Mouse (Mus musculus) liver, postnatal 0 days (tissue): Measurements from ENCODE around the gene 4933402D24Rik. TPM values are rescaled to one million over a fixed set of nuclear protein-coding genes. Genes with fewer than 3 reads are reported as not detected.

Experiments
- ATAC-seq: fragments of 200-750 bp; cut with Nextera tagmentation; 2 replicates; pipeline ENCODE4 v1.8.0; 2017; ENCODE audit warnings: mild to moderate bottlenecking, moderate library complexity
- DNase-seq: peaks from one replicate; pipeline ENCODE4 v3.0.0-alpha.2; 2016
- H3K27ac ChIP-seq: fragments of 300-500 bp; sonication (generic); 2 replicates; pipeline ENCODE4 v1.5.1; 2014; ENCODE audit warnings: antibody characterized with exemption, moderate library complexity, mild to moderate bottlenecking, low read depth
- H3K27me3 ChIP-seq: fragments of 300-500 bp; sonication (generic); 2 replicates; pipeline ENCODE4 v1.6.1; 2014; ENCODE audit warnings: low read length, control low read depth, mixed read lengths; ENCODE audit not compliant: insufficient read depth
- H3K36me3 ChIP-seq: fragments of 300-500 bp; sonication (generic); replicated peaks from 2 replicates; pipeline ENCODE4 v1.6.1; 2014; ENCODE audit warnings: mild to moderate bottlenecking, control low read depth, low read length, moderate library complexity, mixed read lengths; ENCODE audit not compliant: insufficient read depth
- H3K4me1 ChIP-seq: fragments of 300-500 bp; sonication (generic); 2 replicates; pipeline ENCODE4 v1.6.1; 2014; ENCODE audit warnings: antibody characterized with exemption, mild to moderate bottlenecking, control low read depth; ENCODE audit not compliant: insufficient read depth
- H3K4me2 ChIP-seq: fragments of 300-500 bp; sonication (generic); 2 replicates; pipeline ENCODE4 v1.6.1; 2014; ENCODE audit warnings: low read depth, mild to moderate bottlenecking, low read length, moderate library complexity, mixed read lengths
- H3K4me3 ChIP-seq: fragments of 300-500 bp; sonication (generic); 2 replicates; pipeline ENCODE4 v1.5.1; 2014; ENCODE audit warnings: low read depth, low read length
- H3K9ac ChIP-seq: fragments of 300-500 bp; sonication (generic); replicated peaks from 2 replicates; pipeline ENCODE4 v1.6.1; 2014; ENCODE audit warnings: mild to moderate bottlenecking, moderate library complexity
- H3K9me3 ChIP-seq: fragments of 300-500 bp; sonication (generic); 2 replicates; pipeline ENCODE4 v1.6.1; 2016; ENCODE audit warnings: mild to moderate bottlenecking, control low read depth, low read length, mixed read lengths
- CTCF ChIP-seq: sonication (generic); IDR thresholded peaks from 2 replicates; pipeline ENCODE4 v1.5.1; 2016; ENCODE audit warnings: antibody characterized with exemption, low read depth
- EP300 ChIP-seq: IDR thresholded peaks from 2 replicates; pipeline ENCODE4 v1.6.1; 2016; ENCODE audit warnings: antibody characterized with exemption, low read depth, mild to moderate bottlenecking
- WGBS: fragments of 180-500 bp; shearing (Covaris S2); extraction: QIAGEN DNeasy Blood & Tissue Kit; methylation state at CpG from one replicate; pipeline ENCODE4 v1.1.7; 2014; ENCODE audit not compliant: insufficient replicate concordance; 5-methylcytosine and 5-hydroxymethylcytosine counted together
- polyA plus RNA-seq: library from polyadenylated mRNA; unstranded; fragments of >200 nt; fragmentation: Nextera tagmentation; extraction: Ambion mirVana; gene quantifications from 2 replicates; pipeline ENCODE4 v1.2.1, GENCODE M21; 2015

Gene 4933402D24Rik
- polyA plus RNA-seq: not detected in 2 replicates

DNA sequence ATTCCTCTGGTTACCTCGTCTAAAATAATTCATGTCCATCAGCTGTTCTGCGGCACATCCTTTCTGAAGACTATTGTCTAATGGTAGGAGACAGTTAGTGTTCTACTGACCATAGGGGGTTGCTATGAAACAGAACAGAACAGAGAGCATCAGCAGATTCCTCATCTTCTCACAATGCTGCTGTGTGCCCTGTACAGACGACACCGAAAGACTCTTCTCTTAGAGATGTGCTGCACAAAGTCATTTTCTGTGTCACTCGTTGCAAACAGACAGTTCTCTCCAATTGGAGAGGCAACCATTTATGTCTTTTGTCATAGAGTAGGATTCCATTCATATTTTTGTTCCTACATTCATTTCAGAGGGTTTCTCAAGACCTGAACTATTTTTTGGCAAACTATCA is at the start of gene 4933402D24Rik:
Gene 4933402D24Rik, minus strand, starts transcription at position 101 of the 400 bp plus-strand sequence.
- DNase-seq: no peak
- H3K4me3 ChIP-seq: no peak within 1 kb of the TSS
- no peak within 1 kb of the TSS for H3K4me2 ChIP-seq
- TF ChIP-seq EP300 (no peak), CTCF (no peak)
- H3K27ac ChIP-seq: no peak within 1 kb of the TSS
- no peaks in the 10 kb centered on the region for H3K4me1 ChIP-seq
- H3K36me3 ChIP-seq: no peaks in the 10 kb centered on the region
- H3K27me3 ChIP-seq: no peaks in the 10 kb centered on the region
- WGBS: 73% methylated on average over 5 of the region's 5 CpGs
- ATAC-seq: no peak
- no peak within 1 kb of the TSS for H3K9ac ChIP-seq
- no peaks in the 10 kb centered on the region for H3K9me3 ChIP-seq

DNA sequence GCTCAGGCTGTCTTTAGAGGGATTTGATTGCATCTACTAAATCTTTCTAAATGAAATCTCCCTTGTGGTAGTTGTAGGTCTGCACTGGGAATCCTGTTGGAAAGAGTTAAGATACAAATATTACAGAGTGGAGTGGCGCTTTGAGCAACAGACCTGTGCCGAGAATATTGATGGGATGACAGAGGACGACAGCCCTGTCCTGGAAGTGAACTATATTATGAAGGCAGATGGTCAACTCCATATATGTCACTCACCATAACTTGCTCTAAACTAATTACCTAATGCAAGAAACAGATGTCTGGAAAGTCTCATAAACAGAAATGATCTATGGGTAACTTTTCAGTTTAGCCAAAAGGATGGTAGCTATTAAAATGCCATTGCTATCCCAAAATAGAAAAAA is 39.5 kb upstream of the 4933402D24Rik start:
- Histone ChIP-seq H3K4me1 (no peaks in the 10 kb centered on the region), H3K36me3 (no peaks in the 10 kb centered on the region), H3K4me3 (no peak overlapping the region), H3K27ac (no peak overlapping the region), H3K27me3 (no peaks in the 10 kb centered on the region), H3K9me3 (no peaks in the 10 kb centered on the region), H3K9ac (no peak overlapping the region), H3K4me2 (no peak overlapping the region)
- DNase-seq (no peak), ATAC-seq (no peak)
- WGBS: 74% methylated on average over 3 of the region's 3 CpGs
- TF ChIP-seq CTCF: no peak
- TF ChIP-seq EP300: no peak

DNA sequence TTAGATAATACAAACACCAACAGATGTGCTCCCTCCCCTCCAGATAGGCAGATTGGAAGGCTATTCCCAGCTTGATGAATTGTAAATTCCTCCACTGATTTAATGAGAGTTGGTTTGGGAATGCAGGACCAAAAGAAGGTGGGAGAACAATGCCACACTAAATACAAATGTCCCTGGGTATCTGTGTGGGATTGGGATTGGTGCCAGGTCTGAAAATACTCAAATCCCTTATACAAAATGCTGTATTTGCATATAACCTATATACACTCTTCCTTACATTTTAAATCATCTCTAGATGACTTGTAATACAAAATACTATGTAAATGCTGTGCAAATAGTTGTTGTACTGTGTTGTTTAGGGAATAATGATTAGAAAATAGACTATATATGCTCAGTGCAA is 36.0 kb upstream of the 4933402D24Rik start:
- no peak overlapping the region for H3K27ac ChIP-seq
- no peaks in the 10 kb centered on the region for H3K27me3 ChIP-seq
- H3K36me3 ChIP-seq: no peaks in the 10 kb centered on the region
- no peak for TF ChIP-seq CTCF
- no peak for TF ChIP-seq EP300
- H3K9ac ChIP-seq: no peak overlapping the region
- no peak overlapping the region for H3K4me3 ChIP-seq
- H3K9me3 ChIP-seq: no peaks in the 10 kb centered on the region
- H3K4me1 ChIP-seq: no peaks in the 10 kb centered on the region
- no peak for DNase-seq
- no peak overlapping the region for H3K4me2 ChIP-seq
- ATAC-seq: no peak

DNA sequence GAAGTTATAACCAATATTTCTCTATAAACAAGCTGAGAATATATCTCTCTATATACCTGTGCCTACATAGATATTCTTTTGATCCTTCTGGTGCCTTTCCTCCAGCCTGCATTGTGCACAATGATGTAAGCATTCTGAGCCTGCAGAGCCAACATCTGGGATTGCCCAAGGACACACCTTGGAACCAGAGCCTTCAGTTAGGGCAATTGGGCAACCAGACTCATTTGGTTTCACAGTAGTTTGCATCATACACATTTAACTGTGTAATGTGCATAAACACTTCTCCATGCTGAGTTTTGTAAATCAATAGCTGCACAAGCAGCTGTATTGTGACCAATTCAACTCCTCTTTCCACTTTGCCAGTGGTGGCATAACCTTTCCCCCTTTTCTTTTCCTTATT is 25.3 kb upstream of the 4933402D24Rik start:
- TF ChIP-seq CTCF: no peak
- no peak for TF ChIP-seq EP300
- Histone ChIP-seq H3K36me3 (no peaks in the 10 kb centered on the region), H3K4me3 (no peak overlapping the region), H3K4me1 (no peaks in the 10 kb centered on the region), H3K9me3 (no peaks in the 10 kb centered on the region), H3K27ac (no peak overlapping the region), H3K9ac (no peak overlapping the region), H3K4me2 (no peak overlapping the region), H3K27me3 (no peaks in the 10 kb centered on the region)
- DNase-seq (no peak), ATAC-seq (no peak)

DNA sequence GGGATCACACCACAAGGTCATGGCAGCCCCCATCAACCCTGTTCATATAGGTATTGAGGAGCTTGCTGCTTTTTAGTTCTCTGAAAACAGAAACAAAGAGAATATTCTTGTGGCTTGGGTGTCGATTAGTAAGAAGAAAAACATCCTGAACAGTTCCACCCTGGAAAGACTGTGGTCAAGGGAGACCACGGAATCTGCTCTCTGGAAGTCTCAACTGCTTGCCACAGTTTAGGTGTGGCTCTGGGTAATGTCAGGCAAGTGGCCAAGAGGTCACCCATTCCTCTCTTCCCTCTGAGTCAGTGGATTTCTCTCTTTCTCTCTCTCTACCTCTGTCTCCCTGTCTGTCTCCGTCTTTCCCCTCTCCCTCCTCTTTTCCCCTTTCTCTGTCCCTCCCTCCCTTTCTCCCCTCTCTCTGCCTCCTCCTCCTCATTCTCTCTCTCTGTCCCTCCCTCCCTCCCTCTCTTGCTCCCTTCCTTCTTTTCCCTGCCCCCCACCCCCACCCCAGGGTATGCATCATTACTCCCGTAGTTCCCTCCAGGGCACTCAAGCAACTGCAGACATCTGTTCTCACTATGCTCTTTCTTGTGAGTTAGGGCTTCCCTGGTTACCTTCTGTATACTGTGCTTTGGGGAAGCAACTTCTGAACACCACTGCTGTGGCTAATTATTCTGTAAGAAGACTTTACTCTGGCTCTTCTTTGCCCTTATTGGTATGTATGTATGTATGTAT is 8.0 kb upstream of the 4933402D24Rik start:
- Histone ChIP-seq H3K4me3 (no peak overlapping the region), H3K27me3 (no peaks in the 10 kb centered on the region), H3K9me3 (no peaks in the 10 kb centered on the region), H3K9ac (no peak overlapping the region), H3K27ac (no peak overlapping the region), H3K4me2 (no peak overlapping the region), H3K4me1 (no peaks in the 10 kb centered on the region), H3K36me3 (no peaks in the 10 kb centered on the region)
- WGBS: 39% methylated on average over 4 of the region's 4 CpGs
- TF ChIP-seq CTCF: no peak
- no peak for TF ChIP-seq EP300
- DNase-seq: no peak
- ATAC-seq: no peak

DNA sequence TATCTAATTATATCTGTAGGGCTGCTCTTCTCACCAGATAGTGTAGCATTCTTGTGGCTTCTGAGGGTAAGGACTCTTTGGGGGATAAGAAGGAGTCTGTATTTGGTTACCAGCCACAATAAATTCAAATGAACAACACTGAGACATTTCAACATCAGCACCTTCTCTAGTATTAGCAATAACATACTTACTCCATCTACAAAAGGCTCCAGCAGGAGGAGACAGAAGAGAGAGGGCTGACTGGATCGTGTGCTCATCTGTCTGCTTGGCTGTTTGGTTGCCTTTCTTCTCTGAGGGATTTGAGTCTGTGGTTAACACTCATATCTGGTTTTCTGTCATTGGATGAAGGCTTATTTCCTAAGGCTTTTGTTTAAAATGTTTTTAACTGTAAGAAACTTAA is 7.3 kb upstream of the 4933402D24Rik start:
- Histone ChIP-seq H3K4me3 (no peak overlapping the region), H3K27ac (no peak overlapping the region), H3K9ac (no peak overlapping the region), H3K36me3 (no peaks in the 10 kb centered on the region), H3K4me2 (no peak overlapping the region), H3K4me1 (no peaks in the 10 kb centered on the region), H3K27me3 (no peaks in the 10 kb centered on the region), H3K9me3 (no peaks in the 10 kb centered on the region)
- DNase-seq: no peak
- WGBS: 48% methylated on average over 1 of the region's 1 CpGs
- no peak for TF ChIP-seq CTCF
- TF ChIP-seq EP300: no peak
- no peak for ATAC-seq
